Mouse (Mus musculus) bone marrow, adult 2 months (tissue): ENCODE data around the gene Man1c1.

Experiments used
- CTCF ChIP-seq: fragments of 200-500 bp; IDR thresholded peaks from 2 replicates; pipeline ENCODE4 v1.5.1; 2011; ENCODE audit warnings: low read length, control low read depth; ENCODE audit not compliant: control insufficient read depth, insufficient read depth
- POLR2A ChIP-seq: fragments of 200-500 bp; IDR thresholded peaks from 2 replicates; pipeline ENCODE4 v1.6.1; 2011; ENCODE audit warnings: low read depth, mild to moderate bottlenecking, control low read depth, low read length, borderline replicate concordance; ENCODE audit not compliant: control insufficient read depth

GRCm38 (mm10) chr4:134601981-134602380 is 102.1 kb downstream of the Man1c1 start:
- TF ChIP-seq CTCF (no peak), POLR2A (no peak)
